Mouse (Mus musculus) MEL (cell line): ENCODE data around the gene Plekha3. TPM values are rescaled to one million over a fixed set of nuclear protein-coding genes. Genes with fewer than 3 reads are reported as not detected.

ENCODE experiments used
- DNase-seq: peaks from one replicate; pipeline ENCODE4 v3.0.0; 2011; ENCODE audit warnings: low read depth, low spot score
- H3K27ac ChIP-seq: 2 replicates; pipeline ENCODE4 v1.5.1; 2012; ENCODE audit warnings: low read depth, mild to moderate bottlenecking, control low read depth, low read length, moderate library complexity; ENCODE audit not compliant: control insufficient read depth
- H3K27me3 ChIP-seq, 2 experiments: fragments of 150-350 bp in 1 of 2; sonication (generic) in 1 of 2; 2 replicates each; pipeline ENCODE4 v1.6.1; 2012; ENCODE audit warnings: low read length in 2 of 2, mild to moderate bottlenecking in 2 of 2, improper control_type of control experiment in 1 of 2, moderate library complexity in 1 of 2; ENCODE audit not compliant: insufficient read depth in 2 of 2, control insufficient read depth in 1 of 2
- H3K36me3 ChIP-seq, 2 experiments: 2 replicates each; pipeline ENCODE4 v1.6.1; 2012 to 2014; ENCODE audit warnings: low read length in 2 of 2, improper control_type of control experiment in 1 of 2, inconsistent platforms in 1 of 2, mild to moderate bottlenecking in 1 of 2; ENCODE audit not compliant: insufficient read depth in 2 of 2, control insufficient read depth in 1 of 2
- H3K4me1 ChIP-seq, 2 experiments: fragments of 150-350 bp in 1 of 2; sonication (generic) in 1 of 2; 2 replicates each; pipeline ENCODE4 v1.6.1; 2012; ENCODE audit warnings: low read length in 2 of 2, improper control_type of control experiment in 1 of 2, mild to moderate bottlenecking in 1 of 2; ENCODE audit not compliant: insufficient read depth in 2 of 2, control insufficient read depth in 1 of 2
- H3K4me3 ChIP-seq, 2 experiments: fragments of 150-350 bp in 1 of 2; sonication (generic) in 1 of 2; 2 replicates each; pipeline ENCODE4 v1.5.1; 2012; ENCODE audit warnings: low read depth in 2 of 2, low read length in 2 of 2, mild to moderate bottlenecking in 2 of 2, moderate library complexity in 2 of 2, control low read depth in 1 of 2, improper control_type of control experiment in 1 of 2; ENCODE audit not compliant: control insufficient read depth in 1 of 2, insufficient read depth in 1 of 2
- H3K79me2 ChIP-seq: 2 replicates; pipeline ENCODE4 v1.6.1; 2012; ENCODE audit warnings: mild to moderate bottlenecking, low read length, moderate library complexity; ENCODE audit not compliant: control insufficient read depth, poor library complexity, insufficient read depth
- H3K9ac ChIP-seq: 2 replicates; pipeline ENCODE4 v1.6.1; 2012; ENCODE audit warnings: low read depth, mild to moderate bottlenecking, control low read depth, low read length, moderate library complexity; ENCODE audit not compliant: control insufficient read depth, poor library complexity, severe bottlenecking
- H3K9me3 ChIP-seq: fragments of 150-350 bp; sonication (generic); replicated peaks from 2 replicates; pipeline ENCODE4 v1.6.1; 2012; ENCODE audit warnings: mild to moderate bottlenecking, low read length, improper control_type of control experiment, moderate library complexity; ENCODE audit not compliant: insufficient read depth
- BHLHE40 ChIP-seq: IDR thresholded peaks from 2 replicates; pipeline ENCODE4 v1.6.1; 2012; ENCODE audit warnings: low read depth, mild to moderate bottlenecking, inconsistent platforms, low read length, improper control_type of control experiment, borderline replicate concordance
- CHD1 ChIP-seq: IDR thresholded peaks from 2 replicates; pipeline ENCODE4 v1.6.1; 2012; ENCODE audit warnings: low read depth, mild to moderate bottlenecking, inconsistent platforms, low read length, improper control_type of control experiment
- CHD2 ChIP-seq: IDR thresholded peaks from 2 replicates; pipeline ENCODE4 v1.6.1; 2011; ENCODE audit warnings: low read length, improper control_type of control experiment
- CTCF ChIP-seq, 3 experiments: IDR thresholded peaks in 2 of 3; conservative IDR thresholded peaks in 1 of 3; 2 replicates each; pipeline ENCODE4 v1.5.1; 2011 to 2012; ENCODE audit warnings: low read length in 3 of 3, low read depth in 2 of 3, mild to moderate bottlenecking in 2 of 3, improper control_type of control experiment in 1 of 3, inconsistent platforms in 1 of 3, mixed read lengths in 1 of 3, moderate library complexity in 1 of 3; ENCODE audit not compliant: control insufficient read depth in 1 of 3, insufficient read depth in 1 of 3, poor library complexity in 1 of 3, severe bottlenecking in 1 of 3
- ELF1 ChIP-seq: IDR thresholded peaks from 2 replicates; pipeline ENCODE4 v1.6.1; 2014; ENCODE audit warnings: low read depth, mild to moderate bottlenecking, inconsistent platforms, low read length, improper control_type of control experiment, moderate library complexity
- GATA1 ChIP-seq: IDR thresholded peaks from 2 replicates; pipeline ENCODE4 v1.6.1; 2011; ENCODE audit warnings: low read depth, low read length, improper control_type of control experiment
- HCFC1 ChIP-seq: IDR thresholded peaks from 2 replicates; pipeline ENCODE4 v1.6.1; 2012; ENCODE audit warnings: low read depth, mild to moderate bottlenecking, inconsistent platforms, low read length, improper control_type of control experiment, moderate library complexity
- NELFE ChIP-seq: IDR thresholded peaks from 2 replicates; pipeline ENCODE4 v1.6.1; 2011; ENCODE audit warnings: low read depth, low read length, improper control_type of control experiment
- RAD21 ChIP-seq: IDR thresholded peaks from 2 replicates; pipeline ENCODE4 v1.6.1; 2011; ENCODE audit warnings: mild to moderate bottlenecking, low read depth, low read length, improper control_type of control experiment
- RCOR1 ChIP-seq: IDR thresholded peaks from 2 replicates; pipeline ENCODE4 v1.6.1; 2012; ENCODE audit warnings: low read depth, mild to moderate bottlenecking, inconsistent platforms, low read length, improper control_type of control experiment
- SIN3A ChIP-seq: IDR thresholded peaks from 2 replicates; pipeline ENCODE4 v1.6.1; 2012; ENCODE audit warnings: low read length, improper control_type of control experiment, inconsistent platforms
- TAL1 ChIP-seq: IDR thresholded peaks from 2 replicates; pipeline ENCODE4 v1.6.1; 2012; ENCODE audit warnings: mild to moderate bottlenecking, inconsistent platforms, low read length, moderate library complexity, mixed read lengths
- UBTF ChIP-seq: IDR thresholded peaks from 2 replicates; pipeline ENCODE4 v1.6.1; 2012; ENCODE audit warnings: low read depth, mild to moderate bottlenecking, inconsistent platforms, low read length, improper control_type of control experiment, moderate library complexity, borderline replicate concordance; ENCODE audit not compliant: insufficient read depth
- USF1 ChIP-seq: IDR thresholded peaks from 2 replicates; pipeline ENCODE4 v1.6.1; 2014; ENCODE audit warnings: low read depth, mild to moderate bottlenecking, inconsistent platforms, low read length, improper control_type of control experiment, moderate library complexity
- ZKSCAN1 ChIP-seq: IDR thresholded peaks from 2 replicates; pipeline ENCODE4 v1.6.1; 2012; ENCODE audit warnings: low read depth, mild to moderate bottlenecking, inconsistent platforms, low read length, improper control_type of control experiment, moderate library complexity
- polyA plus RNA-seq, 2 experiments: library from polyadenylated mRNA; stranded (reverse) in 1 of 2; unstranded in 1 of 2; fragments of >175 nt in 1 of 2; fragments of >200 nt in 1 of 2; gene quantifications; 2 replicates each; pipeline versions ENCODE4 v1.2.1 to v1.2.4; 2012; ENCODE audit warnings: low replicate concordance in 2 of 2, low read depth in 1 of 2; ENCODE audit not compliant: insufficient read length in 2 of 2, insufficient read depth in 1 of 2, missing spikeins in 1 of 2
- total RNA-seq: library from RNA; depleted of rRNA; stranded (reverse); fragments of 300-350 nt; gene quantifications from 2 replicates; pipeline ENCODE4 v1.2.3, GENCODE M21; 2012

Gene Plekha3
- total and polyA plus RNA-seq, 3 experiments = 20.5 to 23.4 TPM; not detected in 1

DNA sequence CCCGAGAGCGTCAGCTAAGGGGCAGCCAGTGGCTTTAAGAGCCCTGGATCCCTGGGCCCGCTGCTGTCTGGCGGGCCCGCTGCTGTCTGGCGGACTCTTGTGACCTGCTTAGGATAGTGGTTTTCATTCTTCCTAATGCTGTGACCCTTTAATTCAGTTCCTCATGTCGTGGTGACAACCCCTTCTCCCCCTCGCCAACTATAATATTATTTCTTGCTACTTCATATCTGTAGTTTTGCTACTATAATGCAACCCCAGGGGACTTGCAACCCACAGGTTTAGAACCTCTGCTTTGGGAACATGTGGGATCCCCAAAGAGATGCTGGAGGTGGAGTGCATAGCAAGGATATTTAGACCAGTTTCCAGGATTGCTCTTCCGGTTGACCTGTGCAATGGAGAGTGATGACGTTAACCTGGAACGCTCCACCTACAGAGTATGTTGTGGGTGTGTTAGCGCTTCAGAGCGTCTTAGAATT, 26.4 kb upstream of the Plekha3 start:
- Histone ChIP-seq H3K4me3 (peak overlapping the region; percentile 63 to 68), H3K36me3 (peaks cover 0 to 13% of the 10 kb centered on the region in 2 experiments; a peak in 2 of 4 replicates), H3K4me1 (peaks cover 5 to 9% of the 10 kb centered on the region in 2 experiments), H3K27me3 (no peaks in the 10 kb centered on the region), H3K9me3 (no peaks in the 10 kb centered on the region), H3K9ac (peak overlapping the region; percentile 63), H3K79me2 (no peaks in the 10 kb centered on the region), H3K27ac (peak overlapping the region; percentile 22; the same call in 1 of the 2 replicates)
- TF ChIP-seq ELF1 (0 out of 2 replicates have a peak, but pooled peaks have one; percentile 8), HCFC1 (peak; percentile 32; the same call in 1 of the 2 replicates), CTCF (IDR thresholded peaks at IDR 0.05 in 2 of 3, conservative IDR thresholded peaks at IDR 0.05 in 1 of 3; ENCODE audit: control insufficient read depth in 1 of 3, insufficient read depth in 1 of 3, low read depth in 2 of 3, low read length in 3 of 3, poor library complexity in 1 of 3, severe bottlenecking in 1 of 3) (no peak), SIN3A (peak; percentile 9; the same call in 1 of the 2 replicates)
- DNase-seq = peak; percentile 56

DNA sequence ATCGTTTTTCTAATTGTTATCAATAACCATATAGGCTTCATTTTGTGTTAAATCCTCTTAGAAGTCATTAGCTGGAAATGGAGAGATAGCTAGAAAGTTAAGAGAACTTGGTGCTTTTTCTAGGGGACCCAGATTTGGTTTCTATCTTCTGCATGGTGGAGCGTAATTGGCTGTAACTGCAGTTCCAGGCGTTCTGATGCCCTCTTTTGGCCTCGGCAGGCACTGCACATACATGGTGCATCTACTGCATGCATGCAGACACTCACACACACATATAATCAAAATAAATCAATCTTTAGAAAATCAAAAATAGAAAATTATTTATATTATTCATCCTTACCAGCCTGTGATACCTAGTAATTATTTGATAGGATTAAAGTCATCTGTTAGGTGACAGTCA, 22.0 kb upstream of the Plekha3 start:
- H3K9me3 ChIP-seq = no peaks in the 10 kb centered on the region
- TF ChIP-seq RAD21 (peak; percentile 17; the same call in 1 of the 2 replicates), CTCF (IDR thresholded peaks at IDR 0.05 in 2 of 3, conservative IDR thresholded peaks at IDR 0.05 in 1 of 3; ENCODE audit: control insufficient read depth in 1 of 3, insufficient read depth in 1 of 3, low read depth in 2 of 3, low read length in 3 of 3, poor library complexity in 1 of 3, severe bottlenecking in 1 of 3) (peak; percentile 19 to 49 (median 41); a peak in 4 of 6 replicates), RCOR1 (no peak)
- H3K27me3 ChIP-seq = no peaks in the 10 kb centered on the region
- H3K27ac ChIP-seq = no peak overlapping the region
- no peaks in the 10 kb centered on the region for H3K36me3 ChIP-seq
- H3K4me1 ChIP-seq = no peaks in the 10 kb centered on the region
- H3K9ac ChIP-seq = no peak overlapping the region
- H3K79me2 ChIP-seq = no peaks in the 10 kb centered on the region
- no peak overlapping the region for H3K4me3 ChIP-seq
- peak; percentile 13 for DNase-seq

DNA sequence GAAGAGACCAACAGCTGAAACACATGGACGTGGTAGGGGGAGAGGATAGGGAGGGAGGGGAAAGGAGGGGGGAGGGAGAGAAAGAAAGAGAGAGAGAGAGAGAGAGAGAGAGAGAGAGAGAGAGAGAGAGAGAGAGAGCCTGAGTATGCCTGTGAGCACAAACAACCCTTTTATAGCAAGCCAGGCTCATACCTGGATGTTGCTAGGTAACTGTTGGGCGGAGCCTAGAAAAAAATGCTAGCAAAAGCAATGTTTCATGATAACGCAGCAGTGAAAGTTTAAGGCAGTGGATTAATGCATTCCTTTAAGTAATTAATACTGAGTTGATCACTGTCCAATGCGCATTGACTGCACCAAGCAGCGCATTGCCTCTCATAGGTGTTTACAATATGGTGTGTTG, 20.4 kb upstream of the Plekha3 start:
- TF ChIP-seq ZKSCAN1 = no peak
- TF ChIP-seq UBTF = no peak
- TF ChIP-seq NELFE = no peak
- TF ChIP-seq GATA1 = no peak
- TF ChIP-seq TAL1 = no peak
- TF ChIP-seq ELF1 = no peak
- TF ChIP-seq CHD2 = no peak
- no peak for TF ChIP-seq BHLHE40
- TF ChIP-seq CHD1 = no peak
- no peak for TF ChIP-seq USF1
- Histone ChIP-seq H3K4me3 (no peak overlapping the region), H3K27me3 (no peaks in the 10 kb centered on the region)

More for the DNA sequence above, 20.4 kb upstream of the Plekha3 start:
- Histone ChIP-seq H3K79me2 (no peaks in the 10 kb centered on the region), H3K36me3 (no peaks in the 10 kb centered on the region), H3K4me1 (no peaks in the 10 kb centered on the region), H3K9ac (no peak overlapping the region), H3K9me3 (no peaks in the 10 kb centered on the region), H3K27ac (no peak overlapping the region)
- no peak for DNase-seq
